Mouse (Mus musculus) bone marrow macrophage, adult 2 months (primary cell): ENCODE data around the gene Kif5c.

Experiments
- CTCF ChIP-seq: IDR thresholded peaks from 2 replicates; pipeline ENCODE4 v1.5.1; 2012; ENCODE audit warnings: low read depth, mild to moderate bottlenecking, low read length, moderate library complexity
- POLR2A ChIP-seq: IDR thresholded peaks from 2 replicates; pipeline ENCODE4 v1.6.1; 2012; ENCODE audit warnings: mild to moderate bottlenecking, low read depth, low read length, borderline replicate concordance

DNA sequence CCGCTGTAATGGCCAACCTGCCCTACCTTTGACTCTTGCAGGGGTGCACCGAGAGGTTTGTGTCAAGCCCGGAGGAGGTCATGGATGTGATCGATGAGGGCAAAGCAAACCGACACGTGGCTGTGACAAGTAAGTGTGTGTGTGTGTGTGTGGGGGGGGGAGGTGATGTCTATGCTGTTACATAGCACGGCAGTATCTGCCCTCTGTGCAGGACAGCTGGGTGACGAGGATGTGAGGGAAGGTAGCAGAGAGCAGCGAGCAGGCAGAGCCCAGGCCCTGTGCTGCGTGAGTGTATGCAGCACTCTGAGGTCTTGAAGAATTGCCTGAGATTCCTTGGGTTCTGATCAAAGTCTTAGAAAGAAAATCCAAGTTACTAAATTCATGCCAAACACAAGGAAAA is 75.6 kb downstream of the Kif5c start:
- TF ChIP-seq CTCF: no peak
- TF ChIP-seq POLR2A: no peak
